8 mouse cellular contexts compared by ENCODE assay signal in genomic region chr1:180778941-180779340, GRCm38 (mm10). TPM values are rescaled to one million over a fixed set of nuclear protein-coding genes. Genes with fewer than 3 reads are reported as not detected.
DNase-seq lines count a peak whose midpoint lies in the region; ATAC-seq and TF ChIP-seq lines count a peak whose summit lies in the region.

No protein-coding gene starts in this region.

- peak overlapping the region; percentile 61; the same call in 1 of the 2 replicates for H3K4me3 ChIP-seq in lung, embryonic 14.5 days (ENCODE audit: low read depth, low read length)
- peak overlapping the region; percentile 77 for H3K4me3 ChIP-seq in intestine, embryonic 16.5 days (ENCODE audit: low read length)
- peak overlapping the region; percentile 70; the same call in 1 of the 2 replicates for H3K4me3 ChIP-seq in neural tube, embryonic 15.5 days (replicated peaks)

- no peak overlapping the region for H3K27ac ChIP-seq in lung, embryonic 14.5 days (ENCODE audit: low read depth)
- peak overlapping the region; percentile 100 for H3K27ac ChIP-seq in intestine, embryonic 16.5 days (ENCODE audit: low read length)
- H3K27ac ChIP-seq in neural tube, embryonic 15.5 days (replicated peaks) = no peak overlapping the region

- 70% methylated on average over 10 of the region's 10 CpGs for WGBS in lung, embryonic 14.5 days
- 81% methylated on average over 10 of the region's 10 CpGs for WGBS in intestine, embryonic 16.5 days
- WGBS in neural tube, embryonic 15.5 days = 85% methylated on average over 10 of the region's 10 CpGs

- peak overlapping the region; percentile 94 for H3K4me2 ChIP-seq in lung, embryonic 14.5 days
- peak overlapping the region; percentile 93 for H3K4me2 ChIP-seq in intestine, embryonic 16.5 days (ENCODE audit: low read depth, low read length)
- H3K4me2 ChIP-seq in neural tube, embryonic 15.5 days = peak overlapping the region; percentile 95; the same call in 1 of the 2 replicates

- no peak for ATAC-seq in lung, embryonic 14.5 days (ENCODE audit: insufficient read depth)
- no peak for ATAC-seq in intestine, embryonic 16.5 days
- no peak for ATAC-seq in neural tube, embryonic 15.5 days (ENCODE audit: low FRiP score)

- TF ChIP-seq CTCF in lung, embryonic 14.5 days (IDR thresholded peaks at IDR 0.05; ENCODE audit: low read depth) = no peak

- no peak overlapping the region for H3K9ac ChIP-seq in lung, embryonic 14.5 days
- H3K9ac ChIP-seq in intestine, embryonic 16.5 days (ENCODE audit: low read depth, low read length) = peak overlapping the region; percentile 96; the same call in 1 of the 2 replicates
- no peak overlapping the region for H3K9ac ChIP-seq in neural tube, embryonic 15.5 days (replicated peaks)

- no peaks in the 10 kb centered on the region for H3K9me3 ChIP-seq in lung, embryonic 14.5 days (ENCODE audit: low read depth, low read length)
- H3K9me3 ChIP-seq in intestine, embryonic 16.5 days (ENCODE audit: control insufficient read depth, low read length) = no peaks in the 10 kb centered on the region; the same call in 1 of the 2 replicates
- H3K9me3 ChIP-seq in neural tube, embryonic 15.5 days (replicated peaks) = no peaks in the 10 kb centered on the region

- peak; percentile 49 for DNase-seq in cerebellum, adult 9-11 months
- no peak for DNase-seq in cerebellum, postnatal 4 days (ENCODE audit: low spot score in 2 of 2)
- DNase-seq in lung, embryonic 14.5 days = no peak
- DNase-seq in lung, postnatal 14 days = no peak
- DNase-seq in adrenal gland, adult 18-20 months (ENCODE audit: low spot score in 2 of 2) = no peak
- no peak for DNase-seq in gastrocnemius, adult 8-10 months (ENCODE audit: low spot score in 2 of 2)

- no peaks in the 10 kb centered on the region for H3K27me3 ChIP-seq in lung, embryonic 14.5 days (ENCODE audit: insufficient read depth, low read length)
- H3K27me3 ChIP-seq in intestine, embryonic 16.5 days (replicated peaks; ENCODE audit: control insufficient read depth, insufficient read depth, low read length) = no peaks in the 10 kb centered on the region
- no peaks in the 10 kb centered on the region for H3K27me3 ChIP-seq in neural tube, embryonic 15.5 days (replicated peaks)

- peaks cover 8% of the 10 kb centered on the region for H3K4me1 ChIP-seq in lung, embryonic 14.5 days (ENCODE audit: insufficient read depth)
- H3K4me1 ChIP-seq in intestine, embryonic 16.5 days (ENCODE audit: control insufficient read depth, insufficient read depth, low read length) = peaks cover 32% of the 10 kb centered on the region
- H3K4me1 ChIP-seq in neural tube, embryonic 15.5 days = peaks cover 25% of the 10 kb centered on the region

- no peaks in the 10 kb centered on the region for H3K36me3 ChIP-seq in lung, embryonic 14.5 days (ENCODE audit: insufficient read depth)
- no peaks in the 10 kb centered on the region for H3K36me3 ChIP-seq in intestine, embryonic 16.5 days (ENCODE audit: control insufficient read depth, insufficient read depth, low read length)
- H3K36me3 ChIP-seq in neural tube, embryonic 15.5 days = no peaks in the 10 kb centered on the region

RNA-seq across cellular contexts. Expression of gene H3f3a, which starts 34.8 kb away (rescaled TPM):
- 2,358 and 2,465 TPM in 2 replicates for polyA plus RNA-seq in lung, embryonic 14.5 days (2014; fragmentation: Nextera tagmentation; extraction: Ambion mirVana)
- polyA plus RNA-seq in intestine, embryonic 16.5 days (2015; fragmentation: Nextera tagmentation; extraction: Ambion mirVana) = 1,661 and 1,810 TPM in 2 replicates
- polyA plus RNA-seq in neural tube, embryonic 15.5 days (2015; fragmentation: Nextera tagmentation; extraction: Ambion mirVana) = 2,562 and 2,745 TPM in 2 replicates
- 100 to 1,000 TPM; 557 to 688 TPM for total RNA-seq in adrenal gland, adult 18-20 months (2021)
- total RNA-seq in gastrocnemius, adult 8-10 months (2022) = 100 to 1,000 TPM; 274 to 310 (median 289) TPM

RNA-seq across cellular contexts. Expression of gene Acbd3, which starts 53.1 kb away (rescaled TPM):
- polyA plus RNA-seq in lung, embryonic 14.5 days (2014; fragmentation: Nextera tagmentation; extraction: Ambion mirVana) = 26.3 and 27.0 TPM in 2 replicates
- polyA plus RNA-seq in intestine, embryonic 16.5 days (2015; fragmentation: Nextera tagmentation; extraction: Ambion mirVana) = 17.1 and 17.5 TPM in 2 replicates
- polyA plus RNA-seq in neural tube, embryonic 15.5 days (2015; fragmentation: Nextera tagmentation; extraction: Ambion mirVana) = 23.5 and 24.4 TPM in 2 replicates
- 10 to 100 TPM; 50.4 to 54.0 TPM for total RNA-seq in adrenal gland, adult 18-20 months (2021)
- total RNA-seq in gastrocnemius, adult 8-10 months (2022) = 10 to 100 TPM; 10.2 to 15.0 (median 13.6) TPM
